Mouse (Mus musculus) megakaryocyte, embryonic 14.5 days (primary cell): ENCODE results near the gene Adamts16.

Source experiments
- FLI1 ChIP-seq: IDR thresholded peaks from 2 replicates; pipeline ENCODE4 v1.6.1; 2012; ENCODE audit warnings: low read length, inconsistent platforms, mixed read lengths
- GATA1 ChIP-seq: IDR thresholded peaks from 3 replicates; pipeline ENCODE4 v1.6.1; 2012; ENCODE audit warnings: mixed read lengths, low read length, inconsistent platforms, borderline replicate concordance

DNA sequence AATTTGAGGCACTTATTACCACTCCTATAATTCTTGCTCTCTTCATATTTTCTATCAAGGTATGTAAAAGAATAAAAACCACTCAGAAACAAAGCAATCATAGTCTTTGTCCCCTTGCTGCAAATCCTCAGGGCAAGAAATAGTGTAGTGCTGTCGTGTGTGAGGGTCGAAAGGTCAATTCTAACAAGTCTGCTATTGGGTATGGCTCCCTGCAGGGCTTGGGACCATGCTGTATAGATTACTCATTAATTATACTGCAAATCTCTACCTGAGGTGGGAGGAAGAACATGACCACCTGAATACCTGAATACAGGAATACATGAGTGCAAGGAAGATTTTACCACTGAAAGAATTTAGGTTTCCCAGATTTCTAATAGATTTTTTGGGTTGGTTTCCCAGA, 72.5 kb downstream of the Adamts16 start:
- TF ChIP-seq GATA1 (no peak), FLI1 (no peak)
